Mouse (Mus musculus) embryonic facial prominence, embryonic 14.5 days (tissue): ENCODE measurements around the gene Hs6st1. TPM values are rescaled to one million over a fixed set of nuclear protein-coding genes. Genes with fewer than 3 reads are reported as not detected.

Source experiments
- ATAC-seq: fragments of 200-750 bp; cut with Nextera tagmentation; 2 replicates; pipeline ENCODE4 v1.8.0; 2017; ENCODE audit warnings: low read depth, moderate number of reproducible peaks, moderate TSS enrichment
- DNase-seq: peaks from one replicate; pipeline ENCODE4 v3.0.0-alpha.2; 2015; ENCODE audit warnings: low spot score
- H3K27ac ChIP-seq: fragments of 300-500 bp; sonication (generic); replicated peaks from 2 replicates; pipeline ENCODE4 v1.5.1; 2014; ENCODE audit warnings: low read depth, mild to moderate bottlenecking, low read length, moderate library complexity
- H3K27me3 ChIP-seq: fragments of 300-500 bp; sonication (generic); replicated peaks from 2 replicates; pipeline ENCODE4 v1.6.1; 2014; ENCODE audit warnings: low read length; ENCODE audit not compliant: control insufficient read depth, insufficient read depth
- H3K36me3 ChIP-seq: fragments of 300-500 bp; sonication (generic); 2 replicates; pipeline ENCODE4 v1.6.1; 2014; ENCODE audit warnings: low read length, mixed read lengths; ENCODE audit not compliant: control insufficient read depth, insufficient read depth
- H3K4me1 ChIP-seq: fragments of 300-500 bp; sonication (generic); 2 replicates; pipeline ENCODE4 v1.6.1; 2014; ENCODE audit warnings: antibody characterized with exemption, low read length; ENCODE audit not compliant: control insufficient read depth, insufficient read depth
- H3K4me2 ChIP-seq: fragments of 300-500 bp; sonication (generic); 2 replicates; pipeline ENCODE4 v1.6.1; 2014; ENCODE audit warnings: low read depth, mild to moderate bottlenecking, low read length, moderate library complexity, mixed read lengths
- H3K4me3 ChIP-seq: fragments of 300-500 bp; sonication (generic); 2 replicates; pipeline ENCODE4 v1.5.1; 2014; ENCODE audit warnings: low read depth, mild to moderate bottlenecking, low read length
- H3K9ac ChIP-seq: fragments of 300-500 bp; sonication (generic); 2 replicates; pipeline ENCODE4 v1.6.1; 2014; ENCODE audit warnings: low read depth, mild to moderate bottlenecking, low read length, moderate library complexity, mixed read lengths
- H3K9me3 ChIP-seq: fragments of 300-500 bp; sonication (generic); 2 replicates; pipeline ENCODE4 v1.6.1; 2016; ENCODE audit warnings: low read length; ENCODE audit not compliant: control insufficient read depth
- WGBS: fragments of 180-500 bp; shearing (Covaris S2); extraction: QIAGEN DNeasy Blood & Tissue Kit; methylation state at CpG from one replicate; pipeline ENCODE4 v1.1.7; 2014; 5-methylcytosine and 5-hydroxymethylcytosine counted together
- polyA plus RNA-seq: library from polyadenylated mRNA; unstranded; fragments of >200 nt; fragmentation: Nextera tagmentation; extraction: Ambion mirVana; gene quantifications from 2 replicates; pipeline ENCODE4 v1.2.1, GENCODE M21; 2014

Gene Hs6st1
- polyA plus RNA-seq, 1 experiment from 2014 or later = 11.5 TPM

DNA sequence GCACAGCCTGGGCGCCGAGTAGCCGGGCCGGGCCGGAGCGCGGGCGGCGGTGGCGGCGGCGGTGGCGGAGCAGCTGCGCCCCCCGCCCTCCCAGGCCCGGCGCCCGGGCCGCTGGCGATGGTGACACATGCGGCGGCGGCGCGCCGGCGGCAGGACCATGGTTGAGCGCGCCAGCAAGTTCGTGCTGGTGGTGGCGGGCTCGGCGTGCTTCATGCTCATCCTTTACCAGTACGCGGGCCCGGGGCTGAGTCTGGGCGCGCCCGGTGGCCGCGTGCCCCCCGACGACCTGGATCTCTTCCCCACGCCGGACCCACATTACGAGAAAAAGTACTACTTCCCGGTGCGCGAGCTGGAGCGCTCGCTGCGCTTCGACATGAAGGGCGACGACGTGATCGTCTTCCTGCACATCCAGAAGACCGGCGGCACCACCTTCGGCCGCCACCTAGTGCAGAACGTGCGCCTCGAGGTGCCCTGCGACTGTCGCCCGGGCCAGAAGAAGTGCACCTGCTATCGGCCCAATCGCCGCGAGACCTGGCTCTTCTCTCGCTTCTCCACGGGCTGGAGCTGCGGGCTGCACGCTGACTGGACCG, 426 bp downstream of the Hs6st1 start:
- Histone ChIP-seq H3K9me3 (no peaks in the 10 kb centered on the region), H3K4me3 (peak overlapping the region; percentile 89), H3K36me3 (0 out of 2 replicates have a peak, but pooled peaks cover 4% of the 10 kb centered on the region), H3K4me2 (peak overlapping the region; percentile 97), H3K27ac (0 out of 2 replicates have a peak overlapping the region, but pooled peaks have one; percentile 61), H3K9ac (peak overlapping the region; percentile 82), H3K4me1 (peaks cover 55% of the 10 kb centered on the region), H3K27me3 (no peaks in the 10 kb centered on the region)
- peak; percentile 60; the same call in 1 of the 2 replicates for ATAC-seq
- peak; percentile 54 for DNase-seq
- WGBS = under 1% methylated on average over 29 of the region's 76 CpGs

DNA sequence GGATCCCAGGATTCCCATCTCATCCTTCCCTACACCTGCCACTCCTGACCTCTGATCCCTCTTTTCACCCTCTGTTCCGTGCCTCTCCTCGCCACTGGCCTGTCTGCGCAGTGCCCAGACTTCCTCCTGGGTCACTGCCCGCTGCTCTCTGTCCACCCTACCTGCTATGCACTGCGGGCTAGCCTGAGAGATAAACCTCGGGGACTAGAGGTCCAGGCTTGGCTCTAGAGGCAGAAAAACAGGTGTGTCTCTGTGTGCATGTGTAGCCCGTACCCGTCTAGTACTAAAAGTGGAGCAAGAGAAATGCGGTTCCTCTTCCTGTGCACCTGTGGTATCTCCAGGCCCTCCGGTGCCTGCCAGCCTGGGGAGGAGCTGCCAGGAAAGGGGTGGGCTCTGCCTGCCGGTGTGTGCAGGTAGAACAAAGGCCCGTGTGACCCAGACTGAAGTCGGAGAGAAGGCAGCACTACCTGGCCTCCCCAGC, 1.1 kb downstream of the Hs6st1 start:
- H3K36me3 ChIP-seq = 0 out of 2 replicates have a peak, but pooled peaks cover 4% of the 10 kb centered on the region
- H3K9ac ChIP-seq = peak overlapping the region; percentile 82
- peak overlapping the region; percentile 89 for H3K4me3 ChIP-seq
- no peaks in the 10 kb centered on the region for H3K27me3 ChIP-seq
- H3K4me2 ChIP-seq = peak overlapping the region; percentile 97
- peak; percentile 48 for DNase-seq
- no peaks in the 10 kb centered on the region for H3K9me3 ChIP-seq
- no peak for ATAC-seq
- no peak overlapping the region for H3K27ac ChIP-seq
- H3K4me1 ChIP-seq = peaks cover 54% of the 10 kb centered on the region
- 2% methylated on average over 13 of the region's 13 CpGs for WGBS

DNA sequence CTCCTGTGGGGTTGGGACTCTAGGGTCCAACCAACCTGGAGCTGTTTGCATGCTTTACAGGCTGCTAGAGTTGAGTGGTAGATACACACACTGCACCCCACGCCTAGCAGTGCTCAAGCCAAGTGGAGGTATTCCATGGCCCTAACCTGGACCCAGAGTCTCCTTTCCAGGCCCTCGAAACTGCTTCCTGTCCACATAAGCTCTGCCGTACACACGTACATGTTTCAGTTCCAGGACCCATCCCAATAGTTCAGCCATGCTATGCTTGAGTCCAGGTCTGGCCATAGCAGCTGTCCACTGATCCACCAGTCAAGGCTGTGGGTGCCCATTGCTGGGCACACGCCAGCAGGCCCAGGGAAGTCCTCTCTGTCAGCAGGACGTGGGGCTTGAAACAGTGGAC, 2.0 kb downstream of the Hs6st1 start:
- H3K9ac ChIP-seq = peak overlapping the region; percentile 82
- no peaks in the 10 kb centered on the region for H3K27me3 ChIP-seq
- H3K27ac ChIP-seq = no peak overlapping the region
- H3K4me1 ChIP-seq = peaks cover 49% of the 10 kb centered on the region
- ATAC-seq = no peak
- H3K9me3 ChIP-seq = no peaks in the 10 kb centered on the region
- WGBS = 51% methylated on average over 6 of the region's 6 CpGs
- H3K36me3 ChIP-seq = 0 out of 2 replicates have a peak, but pooled peaks cover 9% of the 10 kb centered on the region
- H3K4me2 ChIP-seq = peak overlapping the region; percentile 97
- peak overlapping the region; percentile 89 for H3K4me3 ChIP-seq
- DNase-seq = no peak

DNA sequence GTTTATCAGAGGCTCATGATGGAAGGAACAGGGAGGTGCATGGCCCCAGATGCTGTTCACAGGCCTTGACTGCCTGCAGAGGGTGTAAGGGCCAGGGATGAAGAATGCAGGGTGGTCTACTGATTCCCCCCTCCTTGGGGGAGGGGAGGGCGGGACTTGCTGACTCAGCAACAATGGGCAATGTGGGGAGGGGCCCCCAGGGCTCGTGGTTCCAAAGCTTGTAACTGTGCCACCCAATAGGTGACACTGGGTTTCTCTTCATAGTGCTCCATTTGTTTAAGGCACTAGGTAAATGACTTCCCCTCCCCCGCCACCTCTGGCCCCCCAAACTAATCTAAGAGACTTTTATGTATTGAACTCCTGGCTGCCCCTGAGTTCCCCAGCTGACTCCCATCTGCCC, 2.5 kb downstream of the Hs6st1 start:
- peaks cover 43% of the 10 kb centered on the region for H3K4me1 ChIP-seq
- no peaks in the 10 kb centered on the region for H3K27me3 ChIP-seq
- H3K27ac ChIP-seq = no peak overlapping the region
- H3K4me3 ChIP-seq = peak overlapping the region; percentile 89
- H3K9me3 ChIP-seq = no peaks in the 10 kb centered on the region
- DNase-seq (no peak), ATAC-seq (no peak)
- H3K4me2 ChIP-seq = peak overlapping the region; percentile 97
- 0 out of 2 replicates have a peak, but pooled peaks cover 11% of the 10 kb centered on the region for H3K36me3 ChIP-seq
- WGBS = 52% methylated on average over 2 of the region's 3 CpGs
- H3K9ac ChIP-seq = peak overlapping the region; percentile 82

- 56% methylated on average over 7 of the region's 7 CpGs for WGBS
- H3K9me3 ChIP-seq = no peaks in the 10 kb centered on the region
- ATAC-seq = no peak
- H3K36me3 ChIP-seq = 0 out of 2 replicates have a peak, but pooled peaks cover 11% of the 10 kb centered on the region
- H3K27ac ChIP-seq = no peak overlapping the region
- peak overlapping the region; percentile 89 for H3K4me3 ChIP-seq
- no peak overlapping the region for H3K9ac ChIP-seq
- DNase-seq = no peak
- peaks cover 42% of the 10 kb centered on the region for H3K4me1 ChIP-seq
- H3K4me2 ChIP-seq = peak overlapping the region; percentile 97
- H3K27me3 ChIP-seq = no peaks in the 10 kb centered on the region
These were observed 3.0 kb downstream of the Hs6st1 start for GRCm38 (mm10) chr1:36071176-36071575.

DNA sequence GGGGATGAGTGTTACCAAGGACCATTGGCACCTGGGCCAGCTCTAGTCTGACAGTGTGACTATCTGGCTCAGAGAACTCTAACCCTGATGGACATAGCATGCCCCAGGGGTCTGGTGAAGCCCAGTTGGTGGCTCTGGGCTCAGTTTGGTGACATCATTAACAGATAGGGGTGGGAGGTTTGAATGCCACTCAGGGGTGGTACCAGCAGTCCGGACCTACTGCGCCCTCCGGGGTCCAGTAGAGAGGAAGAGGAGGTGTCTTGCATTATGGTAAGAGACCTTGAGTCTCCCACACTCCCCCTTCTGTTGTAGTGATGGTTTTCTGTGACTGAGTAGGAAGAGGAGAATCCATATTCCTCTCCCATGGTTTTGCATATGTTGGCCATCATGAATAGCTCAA, 3.4 kb downstream of the Hs6st1 start:
- Histone ChIP-seq H3K4me3 (peak overlapping the region; percentile 89), H3K4me2 (peak overlapping the region; percentile 97), H3K9ac (no peak overlapping the region), H3K27me3 (no peaks in the 10 kb centered on the region), H3K27ac (no peak overlapping the region), H3K36me3 (0 out of 2 replicates have a peak, but pooled peaks cover 11% of the 10 kb centered on the region), H3K4me1 (peaks cover 42% of the 10 kb centered on the region), H3K9me3 (no peaks in the 10 kb centered on the region)
- WGBS = 92% methylated on average over 3 of the region's 3 CpGs
- ATAC-seq (no peak), DNase-seq (no peak)

GRCm38 (mm10) chr1:36072588-36073556, 4.7 kb downstream of the Hs6st1 start:
- H3K4me1 ChIP-seq = peaks cover 39% of the 10 kb centered on the region
- WGBS = 55% methylated on average over 11 of the region's 11 CpGs

DNA sequence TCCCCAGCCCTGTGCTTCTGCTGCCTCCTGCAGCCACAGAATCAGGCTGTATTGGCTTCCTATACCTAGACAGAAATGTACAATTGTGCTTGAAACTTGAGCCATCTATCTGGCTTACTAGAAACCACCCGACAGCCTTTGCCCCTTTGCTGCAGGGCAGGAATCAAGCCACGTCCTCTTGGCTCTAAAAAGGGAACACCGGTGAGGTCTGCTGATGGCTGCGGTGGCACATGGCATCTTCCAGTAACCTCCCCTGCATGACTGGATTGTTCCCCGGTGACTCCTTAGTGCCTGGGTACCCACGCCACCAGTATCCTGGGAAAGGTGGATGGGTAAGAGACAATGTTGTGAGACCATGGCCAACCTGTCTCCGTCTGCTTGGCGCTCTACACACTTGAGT, 5.4 kb downstream of the Hs6st1 start:
- no peak for DNase-seq
- peaks cover 38% of the 10 kb centered on the region for H3K4me1 ChIP-seq
- no peaks in the 10 kb centered on the region for H3K9me3 ChIP-seq
- WGBS = 68% methylated on average over 8 of the region's 8 CpGs
- ATAC-seq = no peak
- H3K4me2 ChIP-seq = peak overlapping the region; percentile 97; the same call in 1 of the 2 replicates
- no peak overlapping the region for H3K9ac ChIP-seq
- H3K4me3 ChIP-seq = no peak overlapping the region
- H3K27me3 ChIP-seq = no peaks in the 10 kb centered on the region
- 0 out of 2 replicates have a peak, but pooled peaks cover 11% of the 10 kb centered on the region for H3K36me3 ChIP-seq
- no peak overlapping the region for H3K27ac ChIP-seq

More at GRCm38 (mm10) chr1:36072588-36073556, 4.7 kb downstream of the Hs6st1 start:
- peak overlapping the region; percentile 97; the same call in 1 of the 2 replicates for H3K4me2 ChIP-seq
- H3K4me3 ChIP-seq = 0 out of 2 replicates have a peak overlapping the region, but pooled peaks have one; percentile 6
- H3K27me3 ChIP-seq = no peaks in the 10 kb centered on the region
- no peak for DNase-seq
- H3K36me3 ChIP-seq = 0 out of 2 replicates have a peak, but pooled peaks cover 11% of the 10 kb centered on the region
- no peak for ATAC-seq
- H3K9me3 ChIP-seq = no peaks in the 10 kb centered on the region
- H3K9ac ChIP-seq = 0 out of 2 replicates have a peak overlapping the region, but pooled peaks have one; percentile 11
- H3K27ac ChIP-seq = no peak overlapping the region
